Mouse (Mus musculus) forebrain, embryonic 12.5 days (tissue): ENCODE measurements around the gene Taf15. TPM values are rescaled to one million over a fixed set of nuclear protein-coding genes. Genes with fewer than 3 reads are reported as not detected.

ENCODE experiments used
- ATAC-seq: fragments of 200-750 bp; cut with Nextera tagmentation; 2 replicates; pipeline ENCODE4 v1.8.0; 2017; ENCODE audit warnings: moderate TSS enrichment; ENCODE audit not compliant: low FRiP score
- H3K27ac ChIP-seq: fragments of 300-500 bp; sonication (generic); 2 replicates; pipeline ENCODE4 v1.5.1; 2016; ENCODE audit warnings: mild to moderate bottlenecking
- H3K27me3 ChIP-seq: fragments of 300-500 bp; sonication (generic); 2 replicates; pipeline ENCODE4 v1.6.1; 2016; ENCODE audit warnings: mild to moderate bottlenecking
- H3K36me3 ChIP-seq: fragments of 300-500 bp; sonication (generic); replicated peaks from 2 replicates; pipeline ENCODE4 v1.6.1; 2016; ENCODE audit warnings: mild to moderate bottlenecking
- H3K4me1 ChIP-seq: fragments of 300-500 bp; sonication (generic); 2 replicates; pipeline ENCODE4 v1.6.1; 2016
- H3K4me2 ChIP-seq: fragments of 300-500 bp; sonication (generic); 2 replicates; pipeline ENCODE4 v1.6.1; 2016; ENCODE audit warnings: mild to moderate bottlenecking, moderate library complexity
- H3K4me3 ChIP-seq: fragments of 300-500 bp; sonication (generic); replicated peaks from 2 replicates; pipeline ENCODE4 v1.5.1; 2016; ENCODE audit warnings: mild to moderate bottlenecking
- H3K9ac ChIP-seq: fragments of 300-500 bp; sonication (generic); 2 replicates; pipeline ENCODE4 v1.6.1; 2016; ENCODE audit warnings: mild to moderate bottlenecking
- H3K9me3 ChIP-seq: fragments of 300-500 bp; sonication (generic); 2 replicates; pipeline ENCODE4 v1.6.1; 2016
- WGBS: fragments of 180-500 bp; shearing (Covaris S2); methylation state at CpG from one replicate; pipeline ENCODE4 v1.1.7; 2016; 5-methylcytosine and 5-hydroxymethylcytosine counted together
- polyA plus RNA-seq: library from polyadenylated mRNA; unstranded; fragments of >200 nt; fragmentation: Nextera tagmentation; extraction: Ambion mirVana; gene quantifications from 2 replicates; pipeline ENCODE4 v1.2.1, GENCODE M21; 2016

Gene Taf15
- polyA plus RNA-seq, 1 experiment from 2014 or later = 20.0 TPM

GRCm38 (mm10) chr11:83551668-83552067 lies 78.8 kb downstream of the Taf15 start:
- no peak overlapping the region for H3K9ac ChIP-seq
- H3K4me3 ChIP-seq = no peak overlapping the region
- H3K9me3 ChIP-seq = no peaks in the 10 kb centered on the region
- H3K27ac ChIP-seq = no peak overlapping the region
- H3K27me3 ChIP-seq = no peaks in the 10 kb centered on the region
- WGBS = 87% methylated on average over 5 of the region's 5 CpGs
- no peaks in the 10 kb centered on the region for H3K36me3 ChIP-seq
- H3K4me2 ChIP-seq = no peak overlapping the region
- peaks cover 3% of the 10 kb centered on the region for H3K4me1 ChIP-seq
- ATAC-seq = no peak

Other genes starting within 250 kb of the Taf15 start
- gene Slfn14, start 186.4 kb upstream of the Taf15 start, polyA plus RNA-seq = 0.73 and 0.84 TPM in 2 replicates
- 95.7 and 110 TPM in 2 replicates for gene Ap2b1, start 174.1 kb upstream of the Taf15 start, polyA plus RNA-seq
- 15.4 and 18.5 TPM in 2 replicates for gene Pex12, start 170.5 kb upstream of the Taf15 start, polyA plus RNA-seq
- 11.0 and 13.9 TPM in 2 replicates for gene Rasl10b, start 63.9 kb upstream of the Taf15 start, polyA plus RNA-seq
- gene Gas2l2, start 43.6 kb upstream of the Taf15 start, polyA plus RNA-seq = 0.08 and 0.22 TPM in 2 replicates
- gene 1700020L24Rik, start 35.4 kb upstream of the Taf15 start, polyA plus RNA-seq = 0.29 and 0.35 TPM in 2 replicates
- 1.5 and 2.7 TPM in 2 replicates for gene Mmp28, start 10.0 kb upstream of the Taf15 start, polyA plus RNA-seq
- 0.10 TPM in 1 of 2 replicates, not detected in the other for gene Heatr9, start 49.1 kb downstream of the Taf15 start, polyA plus RNA-seq
- not detected in 2 replicates for gene Ccl5, start 57.4 kb downstream of the Taf15 start, polyA plus RNA-seq
- gene Ccl9, start 105.5 kb downstream of the Taf15 start, polyA plus RNA-seq = 0.38 and 1.1 TPM in 2 replicates
- 0.44 and 0.91 TPM in 2 replicates for gene Ccl6, start 120.0 kb downstream of the Taf15 start, polyA plus RNA-seq
- gene Rpl9-ps1, start 172.5 kb downstream of the Taf15 start, polyA plus RNA-seq = not detected in 2 replicates
- 0.43 and 1.00 TPM in 2 replicates for gene Ccl3, start 176.3 kb downstream of the Taf15 start, polyA plus RNA-seq
- not detected in 2 replicates for gene Ccl4, start 189.5 kb downstream of the Taf15 start, polyA plus RNA-seq
- not detected in 2 replicates for gene Wfdc17, start 230.9 kb downstream of the Taf15 start, polyA plus RNA-seq
- gene Wfdc18, start 235.9 kb downstream of the Taf15 start, polyA plus RNA-seq = not detected in 2 replicates